Mouse (Mus musculus): ENCODE data around the gene Ccl5.

Gene Ccl5

DNA sequence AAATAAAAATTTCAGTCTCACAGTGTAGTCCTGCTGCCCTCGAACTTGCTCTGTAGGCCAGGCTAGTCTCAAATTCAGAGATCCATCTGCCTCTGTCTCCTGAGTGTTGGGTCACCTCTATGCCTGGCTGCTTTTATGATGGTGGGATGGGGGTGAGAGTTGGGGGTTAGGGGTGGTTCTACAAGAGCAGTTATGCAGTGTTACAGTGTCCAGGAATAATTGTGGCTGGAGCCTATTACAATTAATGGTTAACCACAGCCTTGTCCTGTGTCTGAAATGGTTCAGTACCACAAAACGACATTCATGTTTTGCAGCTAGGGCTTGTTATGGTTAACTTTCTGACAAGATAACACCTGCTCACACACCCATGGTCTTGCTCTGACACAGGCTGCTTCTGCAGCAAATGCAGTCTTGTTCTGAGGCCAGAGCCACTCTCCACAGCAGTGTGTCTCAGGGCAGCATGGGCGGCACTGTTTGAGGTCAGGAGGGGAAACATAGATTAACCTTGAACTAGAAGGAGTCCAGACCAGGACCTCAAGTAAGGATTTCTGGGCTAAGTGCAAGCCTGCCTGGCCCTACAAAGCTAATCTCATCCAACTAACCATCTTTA lies 8.5 kb upstream of the Ccl5 start:
- DNase-seq (ENCODE audit: low spot score), result no peak

GRCm38 (mm10) chr11:83536831-83537230 lies 6.5 kb upstream of the Ccl5 start:
- DNase-seq (ENCODE audit: low spot score), result no peak

- DNase-seq (ENCODE audit: low spot score), result peak; percentile 8
Measured at GRCm38 (mm10) chr11:83534609-83535423, 4.5 kb upstream of the Ccl5 start.

DNA sequence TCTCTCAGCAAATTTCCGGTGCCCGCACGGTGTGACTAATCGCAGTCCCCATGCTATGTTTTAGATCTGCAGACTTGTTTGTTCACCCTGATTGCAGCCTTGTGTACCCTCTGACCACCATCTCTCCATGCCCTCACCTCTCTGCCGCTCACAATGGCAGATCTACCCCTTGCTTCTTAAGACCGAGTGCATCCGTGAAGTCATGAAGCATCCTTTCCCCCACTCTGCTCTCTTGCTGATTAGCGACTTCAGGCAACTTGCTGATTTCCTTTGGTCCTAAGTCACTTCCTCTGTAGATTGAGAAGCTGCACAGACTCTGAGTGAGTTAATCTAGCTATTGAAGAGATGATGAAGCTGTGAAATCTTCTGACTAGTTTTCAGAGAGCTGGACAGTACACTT lies 3.8 kb upstream of the Ccl5 start:
- no peak for DNase-seq (ENCODE audit: low spot score)

- DNase-seq (ENCODE audit: low spot score), result no peak
Measured at GRCm38 (mm10) chr11:83533192-83533591, 2.9 kb upstream of the Ccl5 start.

DNA sequence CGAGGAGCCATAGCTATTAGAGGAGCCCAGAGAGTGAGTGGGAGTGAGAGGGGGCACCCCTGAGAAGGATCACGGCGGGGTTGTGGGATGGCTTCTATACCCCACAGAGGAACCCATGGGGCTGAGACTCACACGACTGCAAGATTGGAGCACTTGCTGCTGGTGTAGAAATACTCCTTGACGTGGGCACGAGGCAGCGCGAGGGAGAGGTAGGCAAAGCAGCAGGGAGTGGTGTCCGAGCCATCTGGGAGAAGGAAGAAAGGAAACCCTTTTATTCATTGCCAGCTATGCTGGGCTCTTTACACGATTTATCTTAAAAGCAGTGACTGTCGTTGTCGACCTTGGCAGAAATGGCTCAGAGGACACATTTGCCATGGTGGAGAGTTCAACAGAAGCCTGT lies 1.3 kb downstream of the Ccl5 start:
- no peak for DNase-seq (ENCODE audit: low spot score)

DNA sequence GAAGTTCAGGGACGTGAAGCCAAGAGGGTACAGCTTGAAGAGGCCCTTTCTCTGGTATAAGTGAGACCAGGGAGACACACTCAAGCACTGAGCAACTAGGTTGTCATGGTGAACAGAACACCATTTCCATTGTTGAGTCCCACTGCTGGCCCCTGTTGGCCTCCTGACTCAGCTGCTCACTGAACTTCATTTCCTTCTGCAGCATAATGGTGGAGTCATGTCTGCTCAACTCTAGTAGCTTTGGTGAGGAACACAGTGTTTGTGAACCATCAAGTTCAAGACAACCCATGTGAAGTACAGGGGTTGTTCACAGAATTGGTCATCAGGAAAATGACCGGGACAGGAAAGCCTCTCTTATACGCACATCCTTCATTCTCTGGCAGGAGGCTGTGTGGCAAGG lies 8.2 kb downstream of the Ccl5 start, which contains the start of gene Heatr9:
TSS of gene Heatr9 (minus strand) at position 101 of the 400 bp plus-strand sequence.
- DNase-seq (ENCODE audit: low spot score), result no peak

GRCm38 (mm10) chr11:83518371-83518770 lies 11.9 kb downstream of the Ccl5 start:
- DNase-seq (ENCODE audit: low spot score), result no peak

DNA sequence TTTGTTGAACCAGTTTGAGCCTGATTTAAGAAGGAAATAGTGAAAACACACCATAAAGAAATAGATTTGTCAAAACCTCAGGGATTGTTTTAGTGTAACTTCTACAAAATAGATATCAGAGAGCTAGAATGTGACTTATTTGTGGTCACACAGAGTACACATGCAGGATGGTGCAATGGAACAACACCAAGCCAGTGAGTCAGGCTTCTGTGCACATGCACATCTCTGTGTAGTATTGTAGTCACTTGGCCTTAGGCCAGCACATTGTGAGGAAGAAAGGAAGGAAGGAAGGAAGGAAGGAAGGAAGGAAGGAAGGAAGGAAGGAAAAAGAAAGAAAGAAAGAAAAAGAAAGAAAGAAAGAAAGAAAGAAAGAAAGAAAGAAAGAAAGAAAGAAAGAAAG lies 13.2 kb downstream of the Ccl5 start:
- DNase-seq (ENCODE audit: low spot score), result no peak

DNA sequence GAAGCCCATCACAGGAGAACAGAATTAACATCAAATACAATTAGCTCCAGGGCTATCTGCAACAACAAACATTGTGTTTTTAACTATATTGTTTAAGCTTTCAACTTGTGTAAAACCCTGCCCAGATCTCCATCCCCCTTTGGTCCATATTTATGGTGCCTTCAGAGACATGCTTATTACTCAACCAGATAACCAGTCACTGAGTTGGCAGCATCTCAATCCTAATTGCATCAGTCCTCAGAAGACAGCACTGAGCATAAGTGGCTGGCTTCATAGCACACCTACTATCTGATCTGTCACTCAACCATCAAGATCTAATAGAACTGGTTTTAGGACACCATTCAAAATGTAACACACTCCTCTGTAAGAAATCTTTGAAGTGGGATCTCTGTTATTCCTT lies 20.8 kb downstream of the Ccl5 start:
- no peak for DNase-seq (ENCODE audit: low spot score)

- DNase-seq (ENCODE audit: low spot score), result no peak
Measured at GRCm38 (mm10) chr11:83504308-83504707, 26.0 kb downstream of the Ccl5 start.

- no peak for DNase-seq (ENCODE audit: low spot score)
Measured at GRCm38 (mm10) chr11:83495571-83495970, 34.7 kb downstream of the Ccl5 start.

- DNase-seq (ENCODE audit: low spot score), result peak; percentile 13
Measured at GRCm38 (mm10) chr11:83491488-83491887, 38.8 kb downstream of the Ccl5 start.

All from embryo, embryonic 10.5 days (tissue).